Mouse (Mus musculus): ENCODE measurements around the gene Arhgef39. TPM values are rescaled to one million over a fixed set of nuclear protein-coding genes. Genes with fewer than 3 reads are reported as not detected.

Gene Arhgef39
- polyA plus RNA-seq, 1 experiment from 2014 or later: 43.4 TPM

- Histone ChIP-seq H3K36me3 (ENCODE audit: control insufficient read depth, insufficient read depth) (no peaks in the 10 kb centered on the region), H3K27me3 (ENCODE audit: control insufficient read depth, insufficient read depth, low read length) (no peaks in the 10 kb centered on the region), H3K9me3 (replicated peaks; ENCODE audit: control insufficient read depth, low read length) (no peaks in the 10 kb centered on the region), H3K4me2 (ENCODE audit: low read depth, low read length) (no peak overlapping the region), H3K4me3 (ENCODE audit: low read length) (no peak overlapping the region), H3K9ac (ENCODE audit: low read length) (no peak overlapping the region), H3K4me1 (ENCODE audit: control insufficient read depth, insufficient read depth, low read length) (peaks cover 17% of the 10 kb centered on the region), H3K27ac (ENCODE audit: low read length) (no peak overlapping the region)
- ATAC-seq (replicated peaks; ENCODE audit: extremely low read depth, insufficient read depth, low FRiP score): no peak
- WGBS: 84% methylated on average over 6 of the region's 6 CpGs
These were observed 4.0 kb upstream of the Arhgef39 start for GRCm38 (mm10) chr4:43503506-43503905.

- no peaks in the 10 kb centered on the region for H3K9me3 ChIP-seq (replicated peaks; ENCODE audit: control insufficient read depth, low read length)
- no peak overlapping the region for H3K9ac ChIP-seq (ENCODE audit: low read length)
- H3K27ac ChIP-seq (ENCODE audit: low read length): no peak overlapping the region
- H3K4me1 ChIP-seq (ENCODE audit: control insufficient read depth, insufficient read depth, low read length): peaks cover 20% of the 10 kb centered on the region
- H3K4me3 ChIP-seq (ENCODE audit: low read length): no peak overlapping the region
- H3K27me3 ChIP-seq (ENCODE audit: control insufficient read depth, insufficient read depth, low read length): no peaks in the 10 kb centered on the region
- no peak for ATAC-seq (replicated peaks; ENCODE audit: extremely low read depth, insufficient read depth, low FRiP score)
- WGBS: 79% methylated on average over 2 of the region's 2 CpGs
- H3K4me2 ChIP-seq (ENCODE audit: low read depth, low read length): no peak overlapping the region
- H3K36me3 ChIP-seq (ENCODE audit: control insufficient read depth, insufficient read depth): no peaks in the 10 kb centered on the region
These were observed 3.5 kb upstream of the Arhgef39 start for GRCm38 (mm10) chr4:43503041-43503440.

- Histone ChIP-seq H3K4me3 (ENCODE audit: low read length) (peak overlapping the region; percentile 77), H3K4me1 (ENCODE audit: control insufficient read depth, insufficient read depth, low read length) (peaks cover 32% of the 10 kb centered on the region), H3K36me3 (ENCODE audit: control insufficient read depth, insufficient read depth) (0 out of 2 replicates have a peak, but pooled peaks cover 3% of the 10 kb centered on the region), H3K9ac (ENCODE audit: low read length) (peak overlapping the region; percentile 79), H3K27ac (ENCODE audit: low read length) (peak overlapping the region; percentile 68; the same call in 1 of the 2 replicates), H3K27me3 (ENCODE audit: control insufficient read depth, insufficient read depth, low read length) (no peaks in the 10 kb centered on the region), H3K4me2 (ENCODE audit: low read depth, low read length) (peak overlapping the region; percentile 89), H3K9me3 (replicated peaks; ENCODE audit: control insufficient read depth, low read length) (no peaks in the 10 kb centered on the region)
- 13% methylated on average over 8 of the region's 8 CpGs for WGBS
- ATAC-seq (replicated peaks; ENCODE audit: extremely low read depth, insufficient read depth, low FRiP score): peak; percentile 28; the same call in 1 of the 2 replicates
These were observed 512 bp downstream of the Arhgef39 start for GRCm38 (mm10) chr4:43498983-43499382.

- H3K4me3 ChIP-seq (ENCODE audit: low read length): peak overlapping the region; percentile 77
- H3K36me3 ChIP-seq (ENCODE audit: control insufficient read depth, insufficient read depth): 0 out of 2 replicates have a peak, but pooled peaks cover 3% of the 10 kb centered on the region
- peak overlapping the region; percentile 89 for H3K4me2 ChIP-seq (ENCODE audit: low read depth, low read length)
- WGBS: 52% methylated on average over 4 of the region's 4 CpGs
- no peaks in the 10 kb centered on the region for H3K9me3 ChIP-seq (replicated peaks; ENCODE audit: control insufficient read depth, low read length)
- no peak for ATAC-seq (replicated peaks; ENCODE audit: extremely low read depth, insufficient read depth, low FRiP score)
- no peaks in the 10 kb centered on the region for H3K27me3 ChIP-seq (ENCODE audit: control insufficient read depth, insufficient read depth, low read length)
- H3K27ac ChIP-seq (ENCODE audit: low read length): no peak overlapping the region
- peaks cover 33% of the 10 kb centered on the region for H3K4me1 ChIP-seq (ENCODE audit: control insufficient read depth, insufficient read depth, low read length)
- H3K9ac ChIP-seq (ENCODE audit: low read length): peak overlapping the region; percentile 79
These were observed 1.5 kb downstream of the Arhgef39 start for GRCm38 (mm10) chr4:43497946-43498345.

- H3K4me1 ChIP-seq (ENCODE audit: control insufficient read depth, insufficient read depth, low read length): peaks cover 33% of the 10 kb centered on the region
These were observed 2.1 kb downstream of the Arhgef39 start for GRCm38 (mm10) chr4:43497405-43497804.

GRCm38 (mm10) chr4:43496587-43496986 lies 2.9 kb downstream of the Arhgef39 start:
- no peaks in the 10 kb centered on the region for H3K9me3 ChIP-seq (replicated peaks; ENCODE audit: control insufficient read depth, low read length)
- H3K36me3 ChIP-seq (ENCODE audit: control insufficient read depth, insufficient read depth): 0 out of 2 replicates have a peak, but pooled peaks cover 3% of the 10 kb centered on the region
- H3K27ac ChIP-seq (ENCODE audit: low read length): no peak overlapping the region
- no peaks in the 10 kb centered on the region for H3K27me3 ChIP-seq (ENCODE audit: control insufficient read depth, insufficient read depth, low read length)
- H3K4me2 ChIP-seq (ENCODE audit: low read depth, low read length): no peak overlapping the region
- peaks cover 33% of the 10 kb centered on the region for H3K4me1 ChIP-seq (ENCODE audit: control insufficient read depth, insufficient read depth, low read length)
- 36% methylated on average over 6 of the region's 6 CpGs for WGBS
- ATAC-seq (replicated peaks; ENCODE audit: extremely low read depth, insufficient read depth, low FRiP score): no peak
- no peak overlapping the region for H3K4me3 ChIP-seq (ENCODE audit: low read length)
- H3K9ac ChIP-seq (ENCODE audit: low read length): no peak overlapping the region

More at GRCm38 (mm10) chr4:43497405-43497804, 2.1 kb downstream of the Arhgef39 start:
- H3K4me2 ChIP-seq (ENCODE audit: low read depth, low read length): peak overlapping the region; percentile 89; the same call in 1 of the 2 replicates
- peak overlapping the region; percentile 79; the same call in 1 of the 2 replicates for H3K9ac ChIP-seq (ENCODE audit: low read length)
- H3K9me3 ChIP-seq (replicated peaks; ENCODE audit: control insufficient read depth, low read length): no peaks in the 10 kb centered on the region
- no peaks in the 10 kb centered on the region for H3K27me3 ChIP-seq (ENCODE audit: control insufficient read depth, insufficient read depth, low read length)
- H3K27ac ChIP-seq (ENCODE audit: low read length): no peak overlapping the region
- no peak for ATAC-seq (replicated peaks; ENCODE audit: extremely low read depth, insufficient read depth, low FRiP score)
- 0 out of 2 replicates have a peak, but pooled peaks cover 3% of the 10 kb centered on the region for H3K36me3 ChIP-seq (ENCODE audit: control insufficient read depth, insufficient read depth)
- WGBS: 92% methylated on average over 8 of the region's 8 CpGs
- no peak overlapping the region for H3K4me3 ChIP-seq (ENCODE audit: low read length)

- 0 out of 2 replicates have a peak, but pooled peaks cover 3% of the 10 kb centered on the region for H3K36me3 ChIP-seq (ENCODE audit: control insufficient read depth, insufficient read depth)
- peak overlapping the region; percentile 74 for H3K9ac ChIP-seq (ENCODE audit: low read length)
- WGBS: under 1% methylated on average over 9 of the region's 9 CpGs
- H3K4me2 ChIP-seq (ENCODE audit: low read depth, low read length): peak overlapping the region; percentile 80
- peaks cover 3% of the 10 kb centered on the region for H3K9me3 ChIP-seq (replicated peaks; ENCODE audit: control insufficient read depth, low read length)
- H3K4me3 ChIP-seq (ENCODE audit: low read length): peak overlapping the region; percentile 76
- no peaks in the 10 kb centered on the region for H3K27me3 ChIP-seq (ENCODE audit: control insufficient read depth, insufficient read depth, low read length)
- peak overlapping the region; percentile 69 for H3K27ac ChIP-seq (ENCODE audit: low read length)
- ATAC-seq (replicated peaks; ENCODE audit: extremely low read depth, insufficient read depth, low FRiP score): no peak
- H3K4me1 ChIP-seq (ENCODE audit: control insufficient read depth, insufficient read depth, low read length): peaks cover 26% of the 10 kb centered on the region
These were observed 5.7 kb downstream of the Arhgef39 start for GRCm38 (mm10) chr4:43493846-43494240.

GRCm38 (mm10) chr4:43493186-43493845 lies 6.2 kb downstream of the Arhgef39 start:
- peak overlapping the region; percentile 74 for H3K9ac ChIP-seq (ENCODE audit: low read length)
- WGBS: under 1% methylated on average over 47 of the region's 47 CpGs
- peak overlapping the region; percentile 80 for H3K4me2 ChIP-seq (ENCODE audit: low read depth, low read length)
- peak overlapping the region; percentile 69 for H3K27ac ChIP-seq (ENCODE audit: low read length)
- H3K4me1 ChIP-seq (ENCODE audit: control insufficient read depth, insufficient read depth, low read length): peaks cover 21% of the 10 kb centered on the region
- peak; percentile 90 for ATAC-seq (replicated peaks; ENCODE audit: extremely low read depth, insufficient read depth, low FRiP score)
- peaks cover 3% of the 10 kb centered on the region for H3K9me3 ChIP-seq (replicated peaks; ENCODE audit: control insufficient read depth, low read length)
- peak overlapping the region; percentile 76 for H3K4me3 ChIP-seq (ENCODE audit: low read length)
- H3K36me3 ChIP-seq (ENCODE audit: control insufficient read depth, insufficient read depth): 0 out of 2 replicates have a peak, but pooled peaks cover 3% of the 10 kb centered on the region
- H3K27me3 ChIP-seq (ENCODE audit: control insufficient read depth, insufficient read depth, low read length): no peaks in the 10 kb centered on the region

- H3K4me2 ChIP-seq (ENCODE audit: low read depth, low read length): peak within 1 kb of the TSS; percentile 80
- H3K27ac ChIP-seq (ENCODE audit: low read length): peak within 1 kb of the TSS; percentile 69
- peak within 1 kb of the TSS; percentile 76 for H3K4me3 ChIP-seq (ENCODE audit: low read length)
- peaks cover 16% of the 10 kb centered on the region for H3K4me1 ChIP-seq (ENCODE audit: control insufficient read depth, insufficient read depth, low read length)
- peaks cover 3% of the 10 kb centered on the region for H3K9me3 ChIP-seq (replicated peaks; ENCODE audit: control insufficient read depth, low read length)
- H3K36me3 ChIP-seq (ENCODE audit: control insufficient read depth, insufficient read depth): 0 out of 2 replicates have a peak, but pooled peaks cover 3% of the 10 kb centered on the region
- under 1% methylated on average over 25 of the region's 25 CpGs for WGBS
- peak within 1 kb of the TSS; percentile 74 for H3K9ac ChIP-seq (ENCODE audit: low read length)
- H3K27me3 ChIP-seq (ENCODE audit: control insufficient read depth, insufficient read depth, low read length): no peaks in the 10 kb centered on the region
- peak; percentile 98 for ATAC-seq (replicated peaks; ENCODE audit: extremely low read depth, insufficient read depth, low FRiP score)
These were observed 6.7 kb downstream of the Arhgef39 start, which contains the start of gene Ccdc107 for GRCm38 (mm10) chr4:43492821-43493185. Ccdc107 (plus strand) TSS chr4:43492900.
